Mouse (Mus musculus) urinary bladder, postnatal 10 days (tissue): ENCODE measurements around the gene Coa7.
"Not testable (repeated sequence)": the region's sequence is repeated elsewhere in the genome, so short reads cannot be mapped to it uniquely, and the experiment has no call there.

Source experiments
- DNase-seq: peaks from one replicate; pipeline ENCODE4 v3.0.0; 2022; ENCODE audit warnings: low spot score

The Coa7 gene

DNA sequence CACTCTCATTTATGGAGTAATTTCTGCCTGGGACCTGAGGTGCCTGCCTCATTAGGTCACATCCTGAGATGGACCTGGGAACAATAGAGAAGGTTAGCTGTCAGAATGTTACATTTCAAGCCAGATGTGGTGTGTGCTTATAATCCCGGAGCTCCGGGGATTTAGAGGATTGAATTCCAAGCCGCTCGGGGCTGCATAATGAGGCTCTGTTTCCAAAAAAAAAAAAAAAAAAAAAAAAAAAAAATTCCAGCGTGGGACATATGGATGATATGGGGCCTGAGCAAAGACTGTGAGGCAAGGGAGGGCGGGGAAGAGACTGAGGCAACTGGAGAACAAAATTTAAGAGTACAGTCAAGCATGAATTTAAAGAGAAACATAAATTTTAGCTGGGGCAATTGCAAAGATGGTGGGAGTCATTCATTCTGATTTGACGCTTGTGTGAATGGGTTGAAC, 16.7 kb downstream of the Coa7 start:
- DNase-seq = no peak

DNA sequence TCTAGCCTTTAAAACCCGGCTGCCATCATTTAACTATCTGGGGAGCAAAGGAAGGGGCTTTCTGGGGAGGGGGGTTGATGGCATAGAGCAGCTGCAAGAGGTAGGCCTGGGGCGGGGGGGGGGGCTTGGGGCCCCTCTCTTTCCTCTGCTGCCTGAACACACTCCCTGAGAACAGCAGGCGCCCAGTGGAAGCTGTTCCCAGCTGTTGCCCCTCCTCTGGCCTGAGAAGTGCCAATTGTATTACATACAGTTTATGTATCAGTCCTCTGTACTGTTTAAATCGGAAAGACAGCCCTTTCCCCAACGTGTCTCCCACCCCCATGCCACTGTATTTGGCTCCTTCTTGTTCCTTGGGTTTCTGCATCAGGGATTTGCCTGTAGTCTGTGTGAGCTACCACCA, 17.9 kb downstream of the Coa7 start:
- DNase-seq = no peak

DNA sequence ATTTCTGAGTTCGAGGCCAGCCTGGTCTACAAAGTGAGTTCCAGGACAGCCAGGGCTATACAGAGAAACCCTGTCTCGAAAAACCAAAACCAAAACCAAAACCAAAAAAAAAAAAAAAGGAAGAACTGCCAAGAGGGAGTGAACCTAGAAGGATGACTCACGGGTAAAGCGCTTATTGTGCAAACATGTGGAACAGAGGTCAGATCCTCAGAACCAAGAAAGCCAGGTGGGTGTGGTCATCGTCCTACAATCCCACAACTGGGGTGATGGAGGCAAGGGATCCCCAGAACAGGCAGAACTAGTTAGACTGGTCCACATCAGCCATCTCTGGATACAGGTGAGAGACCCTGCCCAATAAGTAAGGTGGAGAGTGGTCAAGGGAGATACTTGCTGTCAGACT, 19.2 kb downstream of the Coa7 start:
- DNase-seq = no peak

DNA sequence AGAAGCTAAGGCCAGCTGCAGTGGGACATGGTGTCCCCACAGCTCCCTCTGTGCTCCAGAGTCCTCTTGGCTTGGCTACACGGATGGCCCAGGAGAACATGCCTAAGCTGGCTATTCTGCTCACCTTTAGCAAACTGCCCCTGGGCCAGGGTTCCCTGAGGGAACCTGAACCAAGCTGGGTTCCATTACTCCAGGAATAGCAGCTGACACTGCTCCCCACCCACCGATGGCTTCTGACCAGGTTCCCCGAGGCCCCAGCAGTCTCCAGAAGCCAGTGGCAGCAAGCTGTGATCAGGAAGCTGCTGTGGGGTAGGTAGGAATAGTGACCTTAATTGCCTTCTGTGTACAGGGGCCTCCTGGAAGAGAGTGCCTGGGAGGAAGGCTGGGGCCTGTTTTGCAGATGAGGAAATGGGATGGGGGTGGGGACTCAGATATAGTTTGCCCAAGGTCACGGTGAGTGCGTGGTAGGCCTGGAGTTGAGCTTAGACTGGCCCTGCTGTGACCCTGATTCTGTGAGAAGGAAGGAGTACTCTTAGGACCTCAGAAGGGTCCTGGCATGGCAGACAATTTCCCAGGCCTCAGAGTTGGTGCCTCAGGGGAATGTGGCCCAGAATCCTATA, 20.4 kb downstream of the Coa7 start:
- no peak for DNase-seq

DNA sequence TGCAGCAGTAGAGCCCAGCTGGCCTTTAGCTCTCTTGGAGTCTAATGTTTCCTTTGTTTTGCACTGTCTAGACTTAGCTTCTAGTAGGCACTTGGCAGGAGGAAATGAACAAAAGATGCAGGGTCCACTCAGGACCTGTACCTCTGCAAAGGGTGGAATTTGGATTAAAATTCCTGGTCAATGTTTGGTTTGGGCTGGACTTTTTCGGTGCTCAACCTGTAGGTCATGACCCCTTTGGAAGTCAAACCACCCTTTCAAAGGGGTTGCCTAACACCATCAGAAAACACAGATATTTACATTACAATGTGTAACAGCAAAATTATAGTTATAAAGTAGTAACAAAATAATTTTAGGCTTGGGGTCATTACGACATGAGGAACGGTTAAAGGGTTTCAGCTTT, 21.1 kb downstream of the Coa7 start:
- no peak for DNase-seq

DNA sequence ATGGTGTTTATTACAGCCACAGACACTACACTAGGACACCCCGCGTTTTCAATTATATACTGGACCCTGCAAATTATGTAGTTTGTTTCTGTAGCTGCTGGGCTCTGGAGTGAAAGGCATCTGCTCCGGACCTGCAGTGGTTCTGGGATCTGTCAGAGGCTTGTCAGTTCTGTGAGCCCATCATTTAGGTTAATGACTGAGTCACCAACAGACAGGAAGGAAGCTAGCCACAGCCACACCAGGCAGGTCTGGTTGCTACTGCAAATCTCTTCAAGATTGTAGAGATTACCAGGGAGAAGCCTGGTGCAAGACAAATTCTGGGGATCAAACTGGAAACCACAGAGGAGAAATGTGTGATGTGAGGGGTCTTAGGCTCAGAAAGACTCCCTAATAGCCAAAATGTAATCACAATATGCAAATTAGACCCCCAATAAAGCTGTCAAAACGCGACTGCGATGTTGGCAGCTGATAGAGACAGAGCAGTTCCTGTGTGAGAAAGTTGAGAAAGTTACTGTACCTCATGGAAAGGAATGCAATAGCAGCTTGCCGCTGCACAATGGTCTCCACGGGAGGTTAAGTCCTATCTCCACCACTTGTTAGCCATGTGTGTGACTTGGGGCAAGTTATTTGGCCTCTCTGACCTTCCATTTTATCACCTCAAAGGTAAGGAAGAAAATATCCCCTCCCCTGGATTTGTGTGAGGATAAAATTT, 22.1 kb downstream of the Coa7 start:
- DNase-seq = no peak

DNA sequence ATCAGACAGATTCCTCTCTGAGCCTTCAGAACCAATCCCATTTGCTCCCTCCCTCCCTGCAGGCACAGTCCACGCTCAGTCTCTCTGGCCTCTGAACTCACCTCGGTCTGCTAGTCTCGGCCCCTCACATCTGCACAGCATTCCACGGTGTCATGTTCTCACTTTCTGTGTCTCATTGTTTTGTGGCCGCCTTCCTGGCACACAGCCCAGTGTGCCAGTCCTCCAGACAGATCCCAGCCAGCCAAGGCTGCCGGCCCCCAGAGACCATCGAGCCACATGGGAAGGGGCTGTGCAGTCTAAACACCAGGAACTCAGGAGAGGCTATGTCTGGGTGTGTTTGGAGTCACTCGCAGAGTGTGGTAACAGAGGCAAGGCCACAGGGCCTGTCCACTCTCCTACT, 22.9 kb downstream of the Coa7 start:
- DNase-seq = no peak

DNA sequence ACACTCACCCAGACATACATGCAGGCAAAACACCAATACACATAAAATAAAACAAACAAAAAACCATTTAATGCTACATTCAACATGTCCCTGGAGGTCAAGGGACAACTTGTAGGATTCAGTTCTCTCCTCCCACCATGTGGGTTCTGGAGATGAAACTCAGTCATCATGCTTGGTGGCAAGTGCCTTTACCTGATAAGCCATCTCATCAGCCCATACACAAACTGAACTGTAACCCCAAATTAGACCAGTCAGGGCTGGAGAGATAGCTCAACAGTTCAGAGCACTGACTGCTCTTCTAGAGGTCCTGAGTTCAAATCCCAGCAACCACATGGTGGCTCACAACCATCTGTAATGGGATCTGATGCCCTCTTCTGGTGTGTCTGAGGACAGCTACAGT, 25.7 kb downstream of the Coa7 start:
- DNase-seq = not testable (repeated sequence)

DNA sequence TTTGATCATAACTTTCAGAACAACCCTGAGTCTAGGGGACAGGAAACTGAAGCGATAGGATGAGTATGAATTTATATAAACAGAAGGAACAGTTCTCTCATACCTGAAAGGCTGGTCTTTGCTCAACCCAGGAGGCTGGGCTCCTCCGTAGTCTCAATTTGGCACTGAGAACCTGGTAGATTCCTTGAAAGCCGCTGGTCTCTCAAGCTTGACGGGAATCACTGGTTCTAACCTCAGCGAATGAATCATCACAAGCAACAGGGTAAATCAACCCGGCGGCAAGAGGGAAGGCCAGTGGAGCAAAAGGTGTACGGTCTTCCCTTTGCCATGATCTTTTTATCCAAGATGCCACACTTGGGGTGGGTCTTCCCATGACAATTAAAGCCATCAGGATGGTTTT, 29.5 kb downstream of the Coa7 start:
- no peak for DNase-seq

DNA sequence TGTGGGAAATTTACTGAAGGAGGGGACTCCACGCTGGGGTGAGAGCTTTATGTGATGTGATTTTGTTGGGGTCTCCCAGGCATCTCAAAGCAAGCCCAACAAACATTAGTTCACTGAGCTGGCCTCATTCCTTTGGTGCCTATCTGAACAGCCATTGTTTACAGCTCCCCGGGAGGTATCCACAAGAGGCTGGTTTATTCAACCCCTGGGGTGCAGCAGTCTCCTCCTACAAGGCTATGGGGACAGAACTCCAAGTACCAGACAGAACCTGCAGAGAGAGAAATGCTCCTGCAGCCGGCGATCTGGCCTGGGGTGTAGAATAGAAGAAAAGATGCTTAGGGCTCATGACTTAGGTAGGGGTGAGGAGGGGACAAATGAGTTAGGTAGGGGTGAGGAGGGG, 30.6 kb downstream of the Coa7 start:
- DNase-seq = no peak

DNA sequence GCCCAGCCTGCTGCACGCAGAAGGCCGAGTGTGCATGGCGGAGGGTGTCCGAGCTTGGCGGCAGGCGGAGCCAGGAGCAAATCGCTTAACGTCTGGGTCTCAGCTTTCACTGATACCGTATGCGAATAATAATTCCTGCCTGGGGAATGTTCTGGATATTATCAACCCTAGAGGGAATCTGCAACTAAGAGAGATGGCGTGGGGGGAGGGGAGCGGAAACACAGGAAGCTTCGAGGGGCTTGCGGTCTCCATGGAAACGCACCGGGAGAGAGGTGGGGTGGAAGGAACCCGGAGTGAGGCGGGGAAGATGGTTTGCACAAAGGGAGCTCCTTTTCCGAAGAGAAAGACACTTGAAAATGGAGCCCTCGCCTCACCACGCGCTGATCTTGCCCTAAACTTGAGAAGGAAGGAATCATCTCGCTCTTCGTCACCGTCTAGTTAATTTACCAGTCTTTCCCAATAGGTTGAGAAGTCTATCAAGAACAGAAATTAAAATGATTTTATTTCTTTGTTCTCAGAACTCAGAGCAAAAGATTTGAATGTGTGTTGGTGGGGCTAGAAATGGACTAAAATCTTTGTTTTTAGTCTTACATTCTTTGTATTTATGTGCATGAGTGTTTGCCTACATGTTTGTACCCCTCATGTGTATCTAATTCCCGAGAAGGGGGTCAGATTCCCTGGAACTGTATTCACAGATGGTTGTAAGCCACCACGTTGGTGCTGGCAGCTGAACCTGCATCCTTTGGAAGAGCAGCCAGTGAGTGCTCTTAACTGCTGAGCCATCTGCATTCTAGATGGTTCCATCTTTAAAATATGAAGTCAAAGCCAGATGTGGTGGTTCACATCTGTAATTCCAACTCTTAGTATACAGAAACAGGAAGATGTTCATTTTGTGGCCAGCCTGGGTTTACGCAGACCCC, 32.5 kb downstream of the Coa7 start:
- DNase-seq = no peak

DNA sequence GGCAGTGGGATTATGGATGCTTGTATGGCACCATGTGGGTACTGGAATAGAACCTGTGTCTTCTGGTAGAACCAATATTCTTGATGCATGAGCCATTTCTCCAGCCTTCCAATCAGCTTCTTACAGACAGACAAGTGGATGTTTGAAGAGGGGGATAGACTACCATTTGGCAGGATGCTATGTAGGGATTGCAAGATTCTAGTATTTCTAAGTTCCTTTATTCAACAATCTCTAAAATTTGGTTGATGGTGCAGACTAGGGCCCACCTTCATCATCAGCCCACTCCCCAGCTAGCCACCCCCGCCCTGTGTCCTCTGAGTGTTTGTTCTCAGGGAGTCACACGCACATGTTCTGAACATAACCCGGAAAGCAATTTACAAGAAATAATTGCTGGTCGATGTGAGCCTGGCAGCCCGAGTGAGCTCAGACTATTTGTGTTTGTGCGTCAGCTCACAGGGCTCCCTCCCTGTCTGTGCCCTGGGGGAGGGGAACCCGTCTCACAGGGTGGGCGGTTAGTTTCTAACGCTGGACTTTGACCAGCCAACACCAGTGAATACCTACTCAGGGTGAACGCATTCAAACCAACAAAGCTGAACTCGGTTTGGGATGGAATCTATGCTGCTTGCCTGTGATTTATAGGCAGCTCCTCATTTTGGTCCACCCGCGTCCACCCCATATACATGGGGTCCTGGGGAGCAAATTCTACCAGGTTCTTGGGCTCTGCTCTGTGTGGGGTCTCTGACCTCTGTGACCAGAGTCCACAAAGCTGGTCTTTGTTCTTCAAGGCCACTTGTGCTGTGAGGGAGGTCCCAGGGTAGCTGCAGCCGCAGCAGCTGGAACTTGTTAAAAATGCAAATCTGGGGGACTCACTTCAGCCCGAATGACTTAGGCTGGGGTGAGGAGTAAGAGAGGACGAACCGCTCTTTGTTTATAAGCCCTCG, 34.7 kb downstream of the Coa7 start:
- DNase-seq = no peak

DNA sequence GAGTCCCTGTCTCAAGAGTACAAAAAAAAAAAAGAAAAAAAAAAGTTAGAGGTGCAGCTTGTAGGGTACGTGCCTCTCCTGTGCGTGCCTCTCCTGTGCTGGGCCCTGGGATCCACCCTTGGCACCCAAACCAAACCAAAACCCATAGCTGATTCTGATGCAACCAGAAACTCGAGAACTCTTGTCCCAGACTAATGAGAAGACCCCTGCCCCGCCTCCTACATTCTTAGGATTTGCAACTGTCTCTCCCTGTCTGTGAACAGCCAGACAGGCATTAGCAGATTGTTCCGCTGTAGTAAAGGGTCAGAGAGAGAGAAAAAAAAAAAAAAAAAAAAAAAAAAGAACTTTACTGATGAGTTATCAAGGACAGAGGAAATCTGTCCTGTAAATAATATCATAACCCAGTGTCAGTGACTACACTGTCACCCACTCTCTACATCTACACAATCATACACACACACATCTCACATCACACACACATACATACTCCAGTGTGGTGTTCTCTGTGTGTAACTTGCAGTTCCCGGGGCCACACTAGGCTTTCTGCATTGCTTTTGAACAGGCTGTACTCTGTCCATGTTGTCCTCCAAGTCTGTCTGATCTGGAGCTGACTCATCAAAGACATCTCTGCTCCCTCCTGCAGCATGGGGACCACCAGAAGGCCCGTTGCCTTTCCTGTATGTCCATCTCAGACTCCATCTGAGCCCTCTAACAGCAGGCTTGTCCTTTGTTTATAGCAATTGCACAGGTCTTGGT, 35.6 kb downstream of the Coa7 start:
- no peak for DNase-seq

DNA sequence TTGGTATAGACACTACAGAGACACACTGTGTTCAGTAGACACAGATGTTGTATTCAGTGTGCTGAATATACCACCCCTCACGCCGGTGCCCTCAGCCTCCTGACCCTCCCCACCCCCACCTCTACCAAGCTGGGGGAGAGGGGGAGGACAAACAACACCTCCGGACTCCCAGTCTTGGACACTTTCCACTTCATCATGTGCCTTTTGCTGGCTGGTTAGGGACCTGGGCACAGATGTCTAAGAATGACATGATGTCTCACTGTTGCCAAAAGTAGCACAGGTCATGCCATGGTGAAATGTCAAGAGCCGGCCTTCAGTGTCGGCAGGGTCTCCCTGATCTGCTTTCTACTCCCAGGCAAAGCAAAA, 36.2 kb downstream of the Coa7 start:
- DNase-seq = no peak

DNA sequence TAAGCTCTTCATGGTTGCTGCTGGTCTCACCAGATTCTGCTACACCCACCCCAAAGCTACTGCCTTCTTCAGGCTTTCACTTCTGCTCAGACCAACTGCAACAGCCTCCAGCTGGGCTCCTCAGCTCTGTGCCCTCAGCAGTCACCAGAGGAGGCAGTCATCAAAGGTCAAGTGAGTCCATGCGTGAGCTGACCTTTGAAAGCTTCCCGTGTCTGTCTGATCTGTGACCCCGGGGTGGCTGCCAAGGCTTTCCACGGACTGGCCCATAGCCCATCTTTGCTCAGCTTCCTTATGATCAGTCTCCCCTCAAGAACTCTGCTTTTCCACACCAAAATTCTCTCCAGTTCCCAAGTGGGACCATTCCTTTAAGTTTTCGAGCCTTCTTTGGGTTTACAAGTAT, 41.3 kb downstream of the Coa7 start:
- no peak for DNase-seq

DNA sequence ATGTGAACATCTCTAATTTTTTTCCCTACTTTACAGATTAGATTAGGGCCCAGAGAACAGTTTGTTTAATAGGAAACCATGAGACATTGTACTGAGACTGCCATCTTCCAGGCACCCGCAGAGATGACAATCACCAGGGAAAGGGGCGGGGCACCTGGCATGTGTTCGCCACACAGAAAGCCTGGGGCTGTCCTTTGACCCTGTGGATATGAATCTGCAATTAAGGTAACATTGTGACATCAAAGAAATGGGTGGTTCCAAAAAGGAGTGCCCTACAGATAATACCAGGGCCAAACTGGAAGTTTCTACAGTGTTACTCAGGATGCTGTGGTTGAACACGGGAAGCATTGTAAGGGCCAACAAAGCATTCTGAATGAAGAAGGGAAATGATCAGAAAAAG, 42.5 kb downstream of the Coa7 start:
- DNase-seq = no peak

DNA sequence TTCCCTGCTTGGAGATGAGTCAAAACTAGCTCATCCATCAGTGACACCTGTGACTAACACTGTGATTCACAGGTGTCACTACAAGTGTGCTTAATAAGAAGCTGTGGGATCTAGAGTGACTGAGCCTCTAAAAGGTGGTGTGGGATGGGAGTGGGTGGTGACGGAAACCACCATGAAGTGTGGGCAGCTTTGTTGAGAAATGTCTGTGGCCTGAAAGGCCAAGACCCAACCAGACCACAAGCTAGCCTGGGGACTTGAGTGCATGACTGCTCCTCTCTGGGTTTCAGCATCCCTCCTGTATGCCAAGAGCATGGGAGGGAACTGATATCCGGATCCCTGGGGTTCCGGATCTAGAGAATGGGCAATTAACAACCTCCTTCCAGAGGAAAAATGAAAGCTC, 43.5 kb downstream of the Coa7 start:
- no peak for DNase-seq

DNA sequence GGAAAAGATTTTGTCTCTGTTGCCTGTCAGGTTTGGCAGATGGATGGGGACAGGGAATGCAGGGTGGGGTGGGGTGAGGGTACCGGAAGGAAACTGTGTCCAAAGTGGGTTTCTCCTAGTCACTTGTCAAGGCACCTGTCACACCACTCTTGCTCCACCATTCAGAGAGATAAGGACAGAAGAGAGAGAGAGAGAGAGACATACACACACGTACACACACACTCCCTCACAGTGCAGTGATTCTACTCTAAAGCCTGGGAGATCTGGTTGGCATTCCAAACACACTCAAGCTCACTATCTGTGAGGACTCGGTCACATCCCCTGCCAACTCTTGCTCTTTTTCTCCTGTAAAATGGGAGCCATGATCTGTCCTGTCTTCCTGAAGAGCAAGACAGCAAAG, 44.2 kb downstream of the Coa7 start:
- no peak for DNase-seq

DNA sequence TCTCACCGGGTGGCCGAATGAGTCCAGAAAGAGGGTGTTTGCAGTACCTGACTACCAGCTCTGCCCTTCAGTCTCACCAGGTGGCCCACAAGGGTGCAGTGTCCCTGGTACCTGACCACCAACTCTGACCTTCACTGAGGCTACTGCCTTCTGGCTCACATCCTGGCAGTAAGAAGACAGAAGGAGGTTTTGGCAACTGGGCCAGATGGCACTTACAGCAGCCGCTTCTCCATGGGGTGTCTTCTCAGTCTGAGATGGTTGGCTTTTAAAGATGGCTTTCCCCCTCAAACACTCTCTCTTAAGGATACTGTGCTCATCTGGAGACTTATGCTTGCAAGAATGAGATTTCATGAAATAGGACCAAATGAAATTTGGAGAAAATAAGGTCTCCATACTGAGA, 51.5 kb downstream of the Coa7 start:
- DNase-seq = no peak

DNA sequence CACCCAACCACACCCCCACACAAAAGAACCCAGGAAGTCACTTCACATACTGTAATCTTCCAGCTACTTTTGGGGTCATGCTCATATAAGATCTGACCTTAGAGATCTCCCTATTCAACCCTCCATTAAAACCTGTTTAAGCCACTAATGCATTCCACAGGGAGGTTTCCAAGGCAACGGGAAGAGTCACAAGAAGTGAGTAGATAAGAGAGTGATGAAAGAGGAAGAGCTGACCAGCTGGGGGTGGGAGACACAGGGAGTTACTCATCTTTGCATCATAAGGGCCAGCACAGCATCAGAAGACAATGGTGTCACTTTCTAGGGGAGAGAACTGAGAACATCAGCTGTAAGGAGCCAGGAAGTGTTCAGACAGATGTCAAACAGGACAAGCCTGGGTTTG, 52.2 kb downstream of the Coa7 start:
- no peak for DNase-seq

DNA sequence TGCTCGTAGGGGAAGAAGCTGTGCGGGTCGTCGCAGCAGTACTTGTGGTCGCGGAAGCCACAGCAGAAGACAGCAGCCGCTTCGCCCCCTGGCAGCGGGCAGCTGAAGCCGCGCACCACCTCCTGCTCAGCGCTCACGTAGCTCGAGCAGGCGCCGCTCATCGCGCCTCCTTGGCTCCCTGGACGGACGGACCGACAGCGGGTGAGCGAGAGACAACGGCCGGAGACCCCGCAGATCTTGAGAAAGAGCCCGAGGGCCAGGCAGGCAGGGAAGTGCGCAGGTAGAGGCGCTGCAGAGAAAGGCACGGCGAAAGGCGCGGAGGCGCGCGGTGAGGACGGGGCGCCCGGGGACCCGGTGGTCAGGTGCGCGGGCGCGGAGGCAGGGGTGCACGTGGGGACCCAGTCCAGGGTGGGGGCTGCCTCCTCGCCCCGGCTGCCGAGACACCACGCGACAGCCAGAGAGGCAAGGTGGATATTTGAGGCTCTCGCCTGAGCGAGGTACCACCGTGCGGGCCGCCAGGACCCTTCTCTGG, 55.3 kb downstream of the Coa7 start, which contains the start of gene Shisal2a:
Gene Shisal2a (minus strand): TSS at position 167 of the 532 bp plus-strand sequence.
- no peak for DNase-seq
